Mouse (Mus musculus) forelimb bud, embryonic 11.5 days (tissue): ENCODE data around the gene Kcnk12.

ENCODE experiments used
- DNase-seq: peaks from one replicate; pipeline ENCODE4 v3.0.0-alpha.2; 2012; ENCODE audit warnings: low read depth, low spot score

Kcnk12 gene

DNA sequence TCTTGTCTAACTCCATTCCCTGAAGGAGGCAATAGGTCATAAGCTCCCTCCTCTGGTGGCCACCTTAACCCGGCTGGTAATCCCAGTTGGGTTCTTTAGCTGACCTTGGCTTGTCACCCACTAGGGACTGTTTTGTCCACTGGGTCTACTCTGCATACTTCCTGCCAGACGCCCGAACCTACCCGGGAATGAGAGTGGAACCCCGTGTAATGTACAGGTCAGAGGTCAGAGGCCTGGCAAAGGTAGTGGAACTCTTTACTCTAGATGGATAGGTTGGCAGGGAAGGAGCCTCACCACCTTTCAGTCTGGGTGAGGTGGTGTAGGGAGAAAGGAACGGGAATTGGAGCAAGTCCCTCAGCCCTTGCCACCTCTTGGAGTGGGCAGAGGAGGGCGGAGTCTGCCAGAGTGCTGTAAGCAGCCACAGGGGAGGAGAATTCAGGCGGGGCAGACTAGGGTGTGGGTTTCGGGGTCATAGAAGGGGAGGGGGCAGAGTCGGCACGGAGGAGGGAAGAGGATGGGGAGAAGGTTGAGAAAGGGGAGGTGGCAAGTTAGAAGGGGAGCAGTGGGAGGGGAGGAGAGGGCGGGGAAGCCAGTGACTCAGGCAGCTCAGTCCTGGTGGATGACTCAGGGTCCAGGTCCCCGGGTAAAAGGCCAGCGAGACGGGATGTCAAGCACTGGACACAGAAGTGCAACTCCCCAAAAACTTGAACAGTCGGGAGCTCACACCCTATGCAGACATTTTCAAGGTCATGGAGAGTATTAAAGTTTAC is 98.6 kb downstream of the Kcnk12 start:
- no peak for DNase-seq

DNA sequence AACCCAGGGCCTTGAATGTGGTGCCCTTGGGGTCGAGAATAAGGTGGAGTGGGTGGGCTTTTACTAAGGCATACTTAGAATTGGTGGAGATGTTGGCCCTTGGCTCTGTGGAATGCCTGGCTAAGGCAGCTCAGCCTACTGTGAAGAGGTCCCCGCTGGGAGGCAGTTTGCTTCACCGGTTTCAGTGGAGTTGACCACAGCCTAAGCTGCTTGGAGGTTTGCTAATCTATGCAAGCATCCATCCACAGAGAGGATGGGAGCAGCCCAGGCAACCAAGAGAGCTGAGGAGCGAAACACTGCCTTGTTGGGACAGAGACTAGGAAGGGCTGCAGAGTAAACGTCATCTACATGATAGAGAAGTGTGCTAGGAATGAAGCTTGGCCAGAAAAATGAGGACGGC is 101.0 kb downstream of the Kcnk12 start:
- no peak for DNase-seq

DNA sequence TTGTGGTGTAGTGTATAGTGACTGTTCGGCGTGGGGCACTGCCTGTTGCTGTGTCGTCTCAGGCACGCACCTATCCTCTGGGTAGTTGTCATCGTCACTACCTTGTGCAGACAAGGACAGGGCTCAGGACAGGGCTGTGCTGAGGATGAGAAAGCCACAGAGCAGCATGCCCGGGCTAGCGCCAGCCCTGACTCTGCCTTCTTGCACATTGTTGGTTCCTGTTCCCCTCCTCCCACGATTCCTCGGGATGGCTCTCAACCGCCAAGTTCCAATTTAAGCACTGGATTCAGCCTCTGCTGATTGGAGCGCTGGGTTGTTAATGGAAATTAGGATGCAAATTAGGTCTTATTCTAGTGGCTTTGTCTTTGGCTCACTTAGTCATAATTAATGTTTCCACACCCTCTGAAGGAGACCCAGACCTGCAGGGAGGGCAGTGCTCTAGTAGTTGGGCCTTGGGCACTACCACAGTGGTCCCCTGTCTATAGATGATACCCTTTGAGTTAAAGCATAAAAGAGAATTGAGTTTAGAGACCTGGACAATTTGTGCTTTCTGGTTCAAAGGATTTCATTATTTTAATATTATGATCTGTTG is 101.8 kb downstream of the Kcnk12 start:
- DNase-seq, result no peak
